Mouse (Mus musculus): Measurements from ENCODE around the gene Vpreb3. TPM values are rescaled to one million over a fixed set of nuclear protein-coding genes. Genes with fewer than 3 reads are reported as not detected.

The Vpreb3 gene
- polyA plus RNA-seq, 1 experiment from 2014 or later, result 1.3 TPM

DNA sequence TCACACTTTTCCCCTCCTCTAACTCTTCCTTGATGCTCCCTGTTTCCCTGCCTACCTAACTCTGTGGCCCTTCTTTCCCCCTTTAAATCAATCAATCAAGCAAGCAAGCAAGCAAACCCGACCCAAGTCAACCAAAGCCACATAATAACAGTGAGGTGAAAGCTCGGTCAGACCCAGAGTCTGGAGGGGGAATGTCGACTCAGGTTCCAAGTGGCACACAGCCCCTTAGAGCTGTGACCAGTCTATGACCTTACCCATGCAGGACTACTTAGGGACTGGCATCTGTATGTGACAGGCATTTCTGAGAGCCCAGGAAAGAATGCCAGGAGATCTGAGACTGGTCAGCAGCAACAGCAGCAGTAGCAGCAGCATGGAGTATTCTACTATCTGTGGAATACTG is 53.5 kb downstream of the Vpreb3 start:
- Histone ChIP-seq H3K4me2 (replicated peaks; ENCODE audit: low read depth, low read length) (no peak overlapping the region), H3K27me3 (ENCODE audit: control insufficient read depth, insufficient read depth, low read length) (no peaks in the 10 kb centered on the region), H3K27ac (ENCODE audit: low read length) (no peak overlapping the region), H3K4me3 (ENCODE audit: low read depth, low read length) (no peak overlapping the region), H3K4me1 (ENCODE audit: control insufficient read depth, insufficient read depth, low read length) (no peaks in the 10 kb centered on the region), H3K36me3 (ENCODE audit: control insufficient read depth, insufficient read depth, low read length) (no peaks in the 10 kb centered on the region), H3K9ac (replicated peaks; ENCODE audit: low read depth, low read length) (no peak overlapping the region), H3K9me3 (ENCODE audit: control insufficient read depth, low read depth, low read length) (no peaks in the 10 kb centered on the region)
- 17% methylated on average over 3 of the region's 3 CpGs for WGBS
- no peak for ATAC-seq (ENCODE audit: insufficient number of reproducible peaks, insufficient read depth, low FRiP score, low read depth)

Other genes starting within 250 kb of the Vpreb3 start
- gene Cabin1, start 178.7 kb upstream of the Vpreb3 start, polyA plus RNA-seq (2014; fragmentation: Nextera tagmentation; extraction: Ambion mirVana), result 42.7 and 49.0 TPM in 2 replicates
- gene Ddt, start 169.6 kb upstream of the Vpreb3 start, polyA plus RNA-seq (2014; fragmentation: Nextera tagmentation; extraction: Ambion mirVana), result 65.3 and 65.5 TPM in 2 replicates
- gene Gm20441, start 162.1 kb upstream of the Vpreb3 start, polyA plus RNA-seq (2014; fragmentation: Nextera tagmentation; extraction: Ambion mirVana), result not detected in 2 replicates
- gene Gstt3, start 161.6 kb upstream of the Vpreb3 start, polyA plus RNA-seq (2014; fragmentation: Nextera tagmentation; extraction: Ambion mirVana), result 46.5 and 48.5 TPM in 2 replicates
- gene Gstt1, start 144.5 kb upstream of the Vpreb3 start, polyA plus RNA-seq (2014; fragmentation: Nextera tagmentation; extraction: Ambion mirVana), result 11.6 and 12.6 TPM in 2 replicates
- gene Gstt4, start 120.5 kb upstream of the Vpreb3 start, polyA plus RNA-seq (2014; fragmentation: Nextera tagmentation; extraction: Ambion mirVana), result not detected in 2 replicates
- 43.5 and 47.4 TPM in 2 replicates for gene Gstt2, start 105.6 kb upstream of the Vpreb3 start, polyA plus RNA-seq (2014; fragmentation: Nextera tagmentation; extraction: Ambion mirVana)
- 1,950 and 2,198 TPM in 2 replicates for gene Mif, start 82.8 kb upstream of the Vpreb3 start, polyA plus RNA-seq (2014; fragmentation: Nextera tagmentation; extraction: Ambion mirVana)
- 2.3 and 3.3 TPM in 2 replicates for gene Derl3, start 49.6 kb upstream of the Vpreb3 start, polyA plus RNA-seq (2014; fragmentation: Nextera tagmentation; extraction: Ambion mirVana)
- 182 and 197 TPM in 2 replicates for gene Smarcb1, start 21.4 kb upstream of the Vpreb3 start, polyA plus RNA-seq (2014; fragmentation: Nextera tagmentation; extraction: Ambion mirVana)
- gene Chchd10, start 9.9 kb upstream of the Vpreb3 start, polyA plus RNA-seq (2014; fragmentation: Nextera tagmentation; extraction: Ambion mirVana), result 40.3 and 47.6 TPM in 2 replicates
- gene Mmp11, start 6.6 kb upstream of the Vpreb3 start, polyA plus RNA-seq (2014; fragmentation: Nextera tagmentation; extraction: Ambion mirVana), result 47.9 and 59.5 TPM in 2 replicates
- gene Gm867, start 2.4 kb upstream of the Vpreb3 start, polyA plus RNA-seq (2014; fragmentation: Nextera tagmentation; extraction: Ambion mirVana), result not detected in 2 replicates
- not detected in 2 replicates for gene Gm5134, start 11.5 kb downstream of the Vpreb3 start, polyA plus RNA-seq (2014; fragmentation: Nextera tagmentation; extraction: Ambion mirVana)
- 23.2 and 24.8 TPM in 2 replicates for gene Zfp280b, start 89.6 kb downstream of the Vpreb3 start, polyA plus RNA-seq (2014; fragmentation: Nextera tagmentation; extraction: Ambion mirVana)
- gene Slc5a4b, start 167.9 kb downstream of the Vpreb3 start, polyA plus RNA-seq (2014; fragmentation: Nextera tagmentation; extraction: Ambion mirVana), result not detected in 2 replicates
- not detected in 2 replicates for gene Slc5a4a, start 204.4 kb downstream of the Vpreb3 start, polyA plus RNA-seq (2014; fragmentation: Nextera tagmentation; extraction: Ambion mirVana)

Data from stomach, embryonic 14.5 days (tissue).